Mouse (Mus musculus): ENCODE data around the gene Poglut1. TPM values are rescaled to one million over a fixed set of nuclear protein-coding genes. Genes with fewer than 3 reads are reported as not detected.

The Poglut1 gene
- polyA plus RNA-seq, 1 experiment from 2014 or later: 7.6 TPM

DNA sequence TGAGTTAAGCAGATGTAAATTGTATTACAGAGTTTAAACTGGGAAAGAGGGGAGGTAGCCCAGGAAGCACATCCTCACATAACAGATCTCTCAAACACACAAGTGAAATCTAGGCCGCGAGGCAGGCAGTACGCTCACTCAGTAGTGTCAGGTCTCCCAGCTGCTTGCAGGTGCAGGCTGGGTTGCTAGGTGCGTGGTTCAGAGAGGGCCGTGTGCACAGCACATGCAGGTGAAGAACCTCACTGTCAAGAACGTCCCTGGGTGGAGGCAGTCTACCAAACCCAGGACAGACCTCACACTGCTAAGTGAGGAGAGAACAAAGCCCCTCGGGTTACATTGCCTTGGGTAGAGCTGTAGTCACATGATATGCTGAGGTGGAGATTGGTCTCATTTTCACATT is 34.7 kb upstream of the Poglut1 start:
- H3K27ac ChIP-seq (replicated peaks): no peak overlapping the region
- H3K9me3 ChIP-seq (replicated peaks): no peaks in the 10 kb centered on the region
- ATAC-seq (ENCODE audit: insufficient read depth): no peak
- WGBS (ENCODE audit: insufficient replicate concordance): 74% methylated on average over 7 of the region's 7 CpGs
- H3K4me2 ChIP-seq: no peak overlapping the region
- no peaks in the 10 kb centered on the region for H3K27me3 ChIP-seq
- no peaks in the 10 kb centered on the region; the same call in 1 of the 2 replicates for H3K4me1 ChIP-seq (replicated peaks)
- H3K36me3 ChIP-seq (replicated peaks): peaks cover 80% of the 10 kb centered on the region
- H3K4me3 ChIP-seq (replicated peaks): no peak overlapping the region
- no peak overlapping the region for H3K9ac ChIP-seq

DNA sequence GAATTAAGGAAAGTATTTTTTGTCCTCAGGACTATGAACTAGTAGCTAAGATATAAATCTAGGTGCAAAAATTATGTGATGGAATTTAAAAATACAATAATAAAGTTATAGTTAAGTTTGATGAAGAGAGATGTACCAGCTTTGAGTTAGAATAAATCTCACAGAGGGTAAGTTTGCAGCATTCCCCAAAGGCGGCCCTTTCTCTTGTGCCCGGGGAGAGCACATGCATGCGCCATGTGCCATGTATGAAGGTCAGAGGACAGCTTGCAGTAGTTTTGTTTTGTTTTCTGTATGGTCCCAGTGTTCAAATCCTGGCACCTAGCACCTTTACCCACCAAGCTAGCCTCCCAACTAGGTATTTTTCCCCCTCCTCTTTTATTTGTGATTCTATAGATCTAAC is 21.4 kb upstream of the Poglut1 start:
- Histone ChIP-seq H3K4me1 (replicated peaks) (no peaks in the 10 kb centered on the region), H3K9me3 (replicated peaks) (no peaks in the 10 kb centered on the region), H3K9ac (no peak overlapping the region), H3K36me3 (replicated peaks) (peaks cover 56% of the 10 kb centered on the region), H3K27me3 (no peaks in the 10 kb centered on the region), H3K4me2 (no peak overlapping the region), H3K4me3 (replicated peaks) (no peak overlapping the region), H3K27ac (replicated peaks) (no peak overlapping the region)
- ATAC-seq (ENCODE audit: insufficient read depth): no peak
- WGBS (ENCODE audit: insufficient replicate concordance): 92% methylated on average over 3 of the region's 3 CpGs

GRCm38 (mm10) chr16:38568192-38568591 is 18.1 kb upstream of the Poglut1 start:
- Histone ChIP-seq H3K36me3 (replicated peaks) (peaks cover 59% of the 10 kb centered on the region), H3K27ac (replicated peaks) (no peak overlapping the region), H3K4me3 (replicated peaks) (no peak overlapping the region), H3K27me3 (no peaks in the 10 kb centered on the region), H3K9ac (no peak overlapping the region), H3K4me2 (no peak overlapping the region), H3K4me1 (replicated peaks) (peaks cover 10% of the 10 kb centered on the region), H3K9me3 (replicated peaks) (no peaks in the 10 kb centered on the region)
- 83% methylated on average over 5 of the region's 5 CpGs for WGBS (ENCODE audit: insufficient replicate concordance)
- ATAC-seq (ENCODE audit: insufficient read depth): no peak

DNA sequence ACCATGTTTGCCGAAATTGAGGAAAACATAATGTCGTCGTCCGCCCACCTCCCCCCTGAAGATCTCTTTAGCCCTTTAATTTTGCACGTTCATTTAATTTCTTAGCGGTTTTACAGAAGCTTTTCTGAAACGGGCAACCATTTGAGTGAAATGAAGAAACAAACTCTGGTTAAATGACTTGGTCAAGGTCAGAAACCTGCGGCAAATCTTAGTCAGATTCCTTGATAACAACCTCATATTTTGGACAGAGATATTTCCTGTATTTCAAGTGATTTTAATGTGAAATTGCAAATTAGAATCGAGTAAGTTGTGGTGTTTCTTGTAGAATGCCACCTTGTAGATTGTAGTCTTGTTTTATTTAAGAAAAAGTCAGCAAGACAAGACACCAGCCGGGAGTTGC is 13.5 kb upstream of the Poglut1 start:
- peak overlapping the region; percentile 73 for H3K4me2 ChIP-seq
- H3K4me3 ChIP-seq (replicated peaks): peak overlapping the region; percentile 74
- H3K9ac ChIP-seq: peak overlapping the region; percentile 75
- H3K4me1 ChIP-seq (replicated peaks): peaks cover 18% of the 10 kb centered on the region
- H3K9me3 ChIP-seq (replicated peaks): no peaks in the 10 kb centered on the region
- H3K27ac ChIP-seq (replicated peaks): no peak overlapping the region
- H3K36me3 ChIP-seq (replicated peaks): peaks cover 30% of the 10 kb centered on the region
- peaks cover 15% of the 10 kb centered on the region for H3K27me3 ChIP-seq
- 25% methylated on average over 10 of the region's 10 CpGs for WGBS (ENCODE audit: insufficient replicate concordance)
- ATAC-seq (ENCODE audit: insufficient read depth): no peak

DNA sequence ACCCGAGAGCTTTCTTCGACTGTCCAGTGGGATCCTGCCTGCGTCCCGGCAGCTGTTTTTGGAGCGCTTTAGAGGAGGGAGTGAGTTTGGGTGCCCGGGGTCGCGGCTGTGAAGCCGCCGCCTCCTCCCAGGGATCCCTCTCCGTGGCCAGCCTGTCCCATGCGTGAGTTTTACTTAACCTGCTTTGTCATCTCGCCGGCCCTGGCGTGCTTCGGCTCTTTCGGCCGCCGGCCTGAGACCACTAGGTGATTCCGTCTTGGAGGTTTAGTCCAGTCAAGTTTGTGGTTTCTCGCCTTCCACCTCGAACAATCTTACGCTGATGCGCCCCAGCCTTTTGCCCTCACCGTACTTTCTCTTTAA is 12.9 kb upstream of the Poglut1 start:
- Histone ChIP-seq H3K27ac (replicated peaks) (peak overlapping the region; percentile 69), H3K4me3 (replicated peaks) (peak overlapping the region; percentile 74), H3K27me3 (peaks cover 16% of the 10 kb centered on the region), H3K36me3 (replicated peaks) (peaks cover 25% of the 10 kb centered on the region), H3K9ac (peak overlapping the region; percentile 75), H3K9me3 (replicated peaks) (no peaks in the 10 kb centered on the region), H3K4me1 (replicated peaks) (peaks cover 18% of the 10 kb centered on the region), H3K4me2 (peak overlapping the region; percentile 73)
- WGBS (ENCODE audit: insufficient replicate concordance): under 1% methylated on average over 25 of the region's 25 CpGs
- peak; percentile 57 for ATAC-seq (ENCODE audit: insufficient read depth)

DNA sequence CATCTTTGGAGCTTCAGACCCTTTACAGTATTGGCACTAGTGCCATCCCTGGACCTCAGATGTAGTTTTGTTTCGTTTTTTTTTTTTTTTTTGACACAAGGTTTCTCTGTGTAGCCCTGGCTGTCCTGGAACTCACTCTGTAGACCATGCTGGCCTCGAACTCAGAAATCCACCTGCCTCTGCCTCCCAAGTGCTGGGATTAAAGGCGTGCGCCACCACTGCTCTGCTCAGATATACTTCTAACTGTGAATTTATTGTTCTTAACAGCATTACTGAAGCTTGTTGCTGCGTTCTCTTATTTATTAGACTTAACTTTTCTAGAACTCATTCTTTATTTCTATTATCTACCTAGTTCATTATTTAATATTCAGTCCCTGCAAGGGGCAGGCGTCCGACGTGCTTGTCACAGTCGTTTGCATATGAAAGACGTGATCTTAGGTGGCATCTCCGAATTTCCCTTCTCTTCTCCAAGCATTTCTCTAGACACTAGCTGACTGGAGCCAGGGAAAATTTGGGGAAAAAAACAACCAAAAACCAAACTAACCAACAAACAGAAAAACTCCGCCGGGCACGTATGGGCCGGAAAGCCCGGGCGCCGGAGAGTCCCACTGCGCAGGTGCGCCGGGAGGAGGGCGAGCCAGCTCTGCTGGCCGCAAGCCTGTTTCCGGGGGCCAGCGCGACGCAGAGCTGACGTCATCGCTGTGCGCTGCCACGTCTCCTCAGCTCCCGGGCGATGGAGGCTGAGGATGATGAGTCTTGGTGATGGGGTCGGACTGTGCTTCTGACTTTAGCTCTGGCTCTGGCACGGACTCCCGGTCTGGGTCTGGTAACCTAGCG is 12.3 kb upstream of the Poglut1 start:
- Histone ChIP-seq H3K4me2 (peak overlapping the region; percentile 73), H3K4me3 (replicated peaks) (peak overlapping the region; percentile 74), H3K36me3 (replicated peaks) (peaks cover 21% of the 10 kb centered on the region), H3K9ac (peak overlapping the region; percentile 75), H3K9me3 (replicated peaks) (no peaks in the 10 kb centered on the region), H3K4me1 (replicated peaks) (peaks cover 18% of the 10 kb centered on the region), H3K27ac (replicated peaks) (peak overlapping the region; percentile 69), H3K27me3 (peaks cover 16% of the 10 kb centered on the region)
- peak; percentile 96 for ATAC-seq (ENCODE audit: insufficient read depth)
- WGBS (ENCODE audit: insufficient replicate concordance): 6% methylated on average over 37 of the region's 37 CpGs

DNA sequence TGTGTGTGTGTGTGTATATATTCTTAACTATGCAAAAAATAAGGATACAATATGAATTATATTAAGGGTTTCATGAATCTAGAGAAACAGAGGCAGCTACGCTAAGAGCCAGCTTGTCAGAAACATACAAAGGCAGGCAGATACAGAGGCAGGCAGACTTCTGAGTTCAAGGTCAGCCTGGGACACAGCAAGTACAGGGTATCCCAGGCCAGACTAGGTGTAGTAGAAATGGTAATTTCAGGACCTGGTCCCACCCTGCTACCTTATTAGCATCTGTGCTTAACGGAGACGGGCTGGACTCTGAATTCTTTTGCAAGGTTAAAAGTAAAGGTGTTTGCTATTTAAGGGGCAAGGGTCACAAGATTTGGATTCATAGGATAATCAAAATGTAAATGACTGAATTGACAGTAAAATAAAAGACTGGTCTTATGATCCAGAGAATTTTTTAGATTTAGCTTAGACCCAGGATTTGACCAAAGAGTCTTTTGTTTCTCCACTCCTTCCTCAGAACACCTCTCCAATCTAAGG is 8.2 kb upstream of the Poglut1 start, which contains the start of gene Tmem39a:
Gene Tmem39a (plus strand): TSS at position 478 of the 528 bp plus-strand sequence.
- Histone ChIP-seq H3K4me2 (no peak within 1 kb of the TSS), H3K4me3 (replicated peaks) (no peak within 1 kb of the TSS), H3K36me3 (replicated peaks) (no peaks in the 10 kb centered on the region), H3K9me3 (replicated peaks) (no peaks in the 10 kb centered on the region), H3K9ac (no peak within 1 kb of the TSS), H3K27ac (replicated peaks) (no peak within 1 kb of the TSS), H3K27me3 (peaks cover 34% of the 10 kb centered on the region), H3K4me1 (replicated peaks) (peaks cover 8% of the 10 kb centered on the region)
- ATAC-seq (ENCODE audit: insufficient read depth): no peak
- 74% methylated on average over 3 of the region's 3 CpGs for WGBS (ENCODE audit: insufficient replicate concordance)

DNA sequence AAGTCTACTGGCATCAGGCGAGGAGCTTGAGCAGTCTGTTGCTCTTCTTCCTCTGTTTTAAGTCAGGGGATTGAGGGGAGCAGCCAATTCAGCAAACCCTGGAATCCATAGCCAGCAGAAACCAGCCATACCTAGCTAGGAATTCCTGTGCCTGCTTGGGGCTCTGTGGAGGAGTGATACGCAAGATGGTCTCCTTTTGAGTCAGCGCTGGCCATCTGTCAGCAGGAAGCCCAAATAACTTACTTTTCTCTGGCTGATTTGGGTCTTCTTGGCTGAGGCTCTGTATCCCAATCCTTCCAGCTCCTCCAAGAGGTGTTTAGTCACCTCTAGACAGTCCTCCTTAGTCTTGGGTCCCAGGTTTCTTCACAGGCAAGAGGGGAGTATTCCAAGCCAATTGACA is 5.9 kb upstream of the Poglut1 start:
- peaks cover 47% of the 10 kb centered on the region for H3K27me3 ChIP-seq
- H3K4me1 ChIP-seq (replicated peaks): no peaks in the 10 kb centered on the region
- H3K9ac ChIP-seq: no peak overlapping the region
- H3K4me3 ChIP-seq (replicated peaks): no peak overlapping the region
- H3K9me3 ChIP-seq (replicated peaks): no peaks in the 10 kb centered on the region
- 55% methylated on average over 3 of the region's 3 CpGs for WGBS (ENCODE audit: insufficient replicate concordance)
- H3K36me3 ChIP-seq (replicated peaks): no peaks in the 10 kb centered on the region
- no peak overlapping the region for H3K4me2 ChIP-seq
- ATAC-seq (ENCODE audit: insufficient read depth): no peak
- H3K27ac ChIP-seq (replicated peaks): no peak overlapping the region

GRCm38 (mm10) chr16:38548000-38548399 is 2.1 kb downstream of the Poglut1 start:
- 65% methylated on average over 1 of the region's 1 CpGs for WGBS (ENCODE audit: insufficient replicate concordance)
- no peak for ATAC-seq (ENCODE audit: insufficient read depth)
- H3K9ac ChIP-seq: no peak overlapping the region
- peaks cover 20% of the 10 kb centered on the region for H3K4me1 ChIP-seq (replicated peaks)
- H3K27me3 ChIP-seq: peaks cover 10% of the 10 kb centered on the region; the same call in 1 of the 2 replicates
- no peak overlapping the region for H3K4me2 ChIP-seq
- no peak overlapping the region for H3K27ac ChIP-seq (replicated peaks)
- no peaks in the 10 kb centered on the region for H3K9me3 ChIP-seq (replicated peaks)
- no peak overlapping the region for H3K4me3 ChIP-seq (replicated peaks)
- H3K36me3 ChIP-seq (replicated peaks): 0 out of 2 replicates have a peak, but pooled peaks cover 1% of the 10 kb centered on the region

- 65% methylated on average over 13 of the region's 13 CpGs for WGBS (ENCODE audit: insufficient replicate concordance)
- Histone ChIP-seq H3K27me3 (no peaks in the 10 kb centered on the region), H3K9me3 (replicated peaks) (no peaks in the 10 kb centered on the region), H3K4me3 (replicated peaks) (no peak overlapping the region), H3K9ac (no peak overlapping the region), H3K4me1 (replicated peaks) (no peaks in the 10 kb centered on the region), H3K4me2 (no peak overlapping the region), H3K27ac (replicated peaks) (no peak overlapping the region), H3K36me3 (replicated peaks) (peaks cover 30% of the 10 kb centered on the region)
- ATAC-seq (ENCODE audit: insufficient read depth): no peak
Measured at GRCm38 (mm10) chr16:38538716-38539380, 11.2 kb downstream of the Poglut1 start.

DNA sequence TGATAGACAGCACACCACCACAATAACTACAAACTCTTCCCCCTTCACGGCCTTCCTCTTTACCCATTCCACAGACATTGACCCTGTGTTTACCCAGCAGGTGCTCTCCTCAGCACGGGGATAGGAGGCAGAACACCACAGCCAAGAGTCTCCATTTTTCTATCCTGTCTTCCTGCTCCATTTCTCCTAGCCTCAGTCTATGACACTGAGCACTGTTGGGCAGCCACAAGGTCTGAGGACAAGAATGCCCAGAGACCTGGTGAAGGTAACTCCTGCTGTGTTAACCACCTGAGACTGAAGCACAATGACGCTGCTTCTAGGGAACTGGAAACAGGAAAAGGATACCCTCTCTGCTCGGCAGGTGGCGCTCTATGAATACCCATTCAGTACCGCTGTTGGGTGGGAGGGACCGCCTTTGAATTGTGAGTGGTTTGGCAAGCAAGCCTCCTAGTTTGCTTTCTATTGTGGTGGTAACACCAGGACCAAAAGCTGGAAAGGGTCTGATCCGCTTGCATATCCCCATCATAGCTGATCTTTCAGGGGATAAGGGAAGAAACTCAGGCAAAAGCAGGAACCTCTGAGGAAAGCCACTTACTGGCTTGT is 13.4 kb downstream of the Poglut1 start:
- H3K27ac ChIP-seq (replicated peaks): no peak overlapping the region
- no peak for ATAC-seq (ENCODE audit: insufficient read depth)
- 38% methylated on average over 8 of the region's 8 CpGs for WGBS (ENCODE audit: insufficient replicate concordance)

More for the DNA sequence above, 13.4 kb downstream of the Poglut1 start:
- Histone ChIP-seq H3K4me1 (replicated peaks) (no peaks in the 10 kb centered on the region), H3K4me3 (replicated peaks) (no peak overlapping the region), H3K4me2 (no peak overlapping the region), H3K36me3 (replicated peaks) (peaks cover 23% of the 10 kb centered on the region), H3K27me3 (no peaks in the 10 kb centered on the region), H3K9me3 (replicated peaks) (no peaks in the 10 kb centered on the region), H3K9ac (no peak overlapping the region)
